In genomic region chr11:70651391-70651790, GRCm38 (mm10) we compare ENCODE assay signal across 8 mouse cellular contexts. TPM values are rescaled to one million over a fixed set of nuclear protein-coding genes. Genes with fewer than 3 reads are reported as not detected.
DNase-seq lines count a peak whose midpoint lies in the region; ATAC-seq and TF ChIP-seq lines count a peak whose summit lies in the region.

No protein-coding gene starts in this region.

- ATAC-seq in heart, embryonic 11.5 days (replicated peaks; ENCODE audit: insufficient number of reproducible peaks, low FRiP score, low TSS enrichment): no peak
- no peak for ATAC-seq in limb, embryonic 15.5 days (ENCODE audit: insufficient number of reproducible peaks, low FRiP score, low TSS enrichment, low read depth)

- no peaks in the 10 kb centered on the region for H3K27me3 ChIP-seq in heart, embryonic 11.5 days (ENCODE audit: control insufficient read depth, insufficient read depth, low read length)
- H3K27me3 ChIP-seq in limb, embryonic 15.5 days: no peaks in the 10 kb centered on the region

- peak overlapping the region; percentile 24; the same call in 1 of the 2 replicates for H3K9ac ChIP-seq in heart, embryonic 11.5 days (ENCODE audit: low read depth, low read length)
- H3K9ac ChIP-seq in limb, embryonic 15.5 days: no peak overlapping the region

- intact Hi-C loops in left cerebral cortex, postnatal 14 days (cut with DNase I): no loop called here

- H3K9me3 ChIP-seq in heart, embryonic 11.5 days (replicated peaks; ENCODE audit: control insufficient read depth, low read length): no peaks in the 10 kb centered on the region
- H3K9me3 ChIP-seq in limb, embryonic 15.5 days: no peaks in the 10 kb centered on the region

- no peak for TF ChIP-seq POLR2A in bone marrow, adult 2 months (IDR thresholded peaks at IDR 0.05; ENCODE audit: borderline replicate concordance, control insufficient read depth, low read depth, low read length)

- WGBS in heart, embryonic 11.5 days (ENCODE audit: insufficient replicate concordance): 66% methylated on average over 2 of the region's 2 CpGs
- WGBS in bone marrow, adult 2 months: 16% methylated on average over 2 of the region's 2 CpGs
- 56% methylated on average over 2 of the region's 2 CpGs for WGBS in limb, embryonic 15.5 days

- H3K4me3 ChIP-seq in heart, embryonic 11.5 days (ENCODE audit: low read depth, low read length): peak overlapping the region; percentile 11; the same call in 1 of the 2 replicates
- H3K4me3 ChIP-seq in bone marrow, adult 2 months (replicated peaks; ENCODE audit: control insufficient read depth, low read depth, low read length): peak overlapping the region; percentile 26
- H3K4me3 ChIP-seq in limb, embryonic 15.5 days: 0 out of 2 replicates have a peak overlapping the region, but pooled peaks have one; percentile 1

- H3K4me1 ChIP-seq in heart, embryonic 11.5 days (ENCODE audit: control insufficient read depth, insufficient read depth, low read length): peaks cover 35% of the 10 kb centered on the region
- H3K4me1 ChIP-seq in bone marrow, adult 2 months (ENCODE audit: control insufficient read depth, insufficient read depth, low read length): peaks cover 8% of the 10 kb centered on the region
- H3K4me1 ChIP-seq in limb, embryonic 15.5 days: peaks cover 67% of the 10 kb centered on the region

- TF ChIP-seq CTCF in bone marrow, adult 2 months (IDR thresholded peaks at IDR 0.05; ENCODE audit: control insufficient read depth, insufficient read depth, low read length): no peak

- peaks cover 31% of the 10 kb centered on the region for H3K36me3 ChIP-seq in heart, embryonic 11.5 days (ENCODE audit: control insufficient read depth, insufficient read depth, low read length)
- H3K36me3 ChIP-seq in limb, embryonic 15.5 days: peaks cover 43% of the 10 kb centered on the region

- H3K27ac ChIP-seq in heart, embryonic 11.5 days (ENCODE audit: low read depth, low read length): no peak overlapping the region
- H3K27ac ChIP-seq in bone marrow, adult 2 months (ENCODE audit: control insufficient read depth, insufficient read depth, low read depth, low read length, poor library complexity): peak overlapping the region; percentile 74; the same call in 1 of the 2 replicates
- H3K27ac ChIP-seq in limb, embryonic 15.5 days: no peak overlapping the region

- no peak for DNase-seq in heart, adult 9 months (ENCODE audit: low spot score in 2 of 2)
- DNase-seq in A20 (ENCODE audit: low read depth, low spot score): peak; percentile 47
- DNase-seq in left cerebral cortex, postnatal 14 days (ENCODE audit: low spot score in 2 of 2): no peak
- DNase-seq in ovary, postnatal 36 days (ENCODE audit: low spot score): no peak
- no peak for DNase-seq in testis, postnatal 10 days (ENCODE audit: low spot score)

- peak overlapping the region; percentile 27 for H3K4me2 ChIP-seq in heart, embryonic 11.5 days
- H3K4me2 ChIP-seq in limb, embryonic 15.5 days: no peak overlapping the region

RNA-seq across cellular contexts. Expression of gene Pfn1, which starts 3.1 kb away (rescaled TPM):
- polyA plus RNA-seq in heart, embryonic 11.5 days (2014; fragmentation: Nextera tagmentation; extraction: Ambion mirVana): 1,771 and 1,932 TPM in 2 replicates
- 840 and 1,173 TPM in 2 replicates for polyA plus RNA-seq in bone marrow, adult 2 months (2011; ENCODE audit: insufficient read depth, insufficient read length, low replicate concordance, missing spikeins)
- polyA plus RNA-seq in limb, embryonic 15.5 days (2015; fragmentation: Nextera tagmentation; extraction: Ambion mirVana): 1,605 and 1,679 TPM in 2 replicates
- total RNA-seq in left cerebral cortex, postnatal 14 days (2021): 100 to 1,000 TPM; 267 to 286 TPM

RNA-seq across cellular contexts. Expression of gene Slc25a11, which starts 4.1 kb away (rescaled TPM):
- polyA plus RNA-seq in heart, embryonic 11.5 days (2014; fragmentation: Nextera tagmentation; extraction: Ambion mirVana): 221 and 245 TPM in 2 replicates
- 28.7 and 49.2 TPM in 2 replicates for polyA plus RNA-seq in bone marrow, adult 2 months (2011; ENCODE audit: insufficient read depth, insufficient read length, low replicate concordance, missing spikeins)
- 165 and 188 TPM in 2 replicates for polyA plus RNA-seq in limb, embryonic 15.5 days (2015; fragmentation: Nextera tagmentation; extraction: Ambion mirVana)
- total RNA-seq in left cerebral cortex, postnatal 14 days (2021): 100 to 1,000 TPM; 120 to 125 TPM

RNA-seq across cellular contexts. Expression of gene Rnf167, which starts 4.4 kb away (rescaled TPM):
- 66.8 and 76.9 TPM in 2 replicates for polyA plus RNA-seq in heart, embryonic 11.5 days (2014; fragmentation: Nextera tagmentation; extraction: Ambion mirVana)
- 125 and 265 TPM in 2 replicates for polyA plus RNA-seq in bone marrow, adult 2 months (2011; ENCODE audit: insufficient read depth, insufficient read length, low replicate concordance, missing spikeins)
- polyA plus RNA-seq in limb, embryonic 15.5 days (2015; fragmentation: Nextera tagmentation; extraction: Ambion mirVana): 124 TPM in 2 replicates
- 10 to 100 TPM; 67.3 to 69.1 TPM for total RNA-seq in left cerebral cortex, postnatal 14 days (2021)

RNA-seq across cellular contexts. Expression of gene Eno3, which starts 5.6 kb away (rescaled TPM):
- polyA plus RNA-seq in heart, embryonic 11.5 days (2014; fragmentation: Nextera tagmentation; extraction: Ambion mirVana): 272 and 313 TPM in 2 replicates
- polyA plus RNA-seq in bone marrow, adult 2 months (2011; ENCODE audit: insufficient read depth, insufficient read length, low replicate concordance, missing spikeins): 14.7 and 29.8 TPM in 2 replicates
- 71.5 and 252 TPM in 2 replicates for polyA plus RNA-seq in limb, embryonic 15.5 days (2015; fragmentation: Nextera tagmentation; extraction: Ambion mirVana)
- total RNA-seq in left cerebral cortex, postnatal 14 days (2021): 1 to 10 TPM; 8.3 to 8.6 TPM

RNA-seq across cellular contexts. Expression of gene Gp1ba, which starts 12.5 kb away (rescaled TPM):
- polyA plus RNA-seq in heart, embryonic 11.5 days (2014; fragmentation: Nextera tagmentation; extraction: Ambion mirVana): 2.6 and 5.4 TPM in 2 replicates
- polyA plus RNA-seq in bone marrow, adult 2 months (2011; ENCODE audit: insufficient read depth, insufficient read length, low replicate concordance, missing spikeins): 8.6 and 28.3 TPM in 2 replicates
- polyA plus RNA-seq in limb, embryonic 15.5 days (2015; fragmentation: Nextera tagmentation; extraction: Ambion mirVana): 0.26 and 0.29 TPM in 2 replicates
- total RNA-seq in left cerebral cortex, postnatal 14 days (2021): not detected
